Mouse (Mus musculus) macrophage (primary cell): Measurements from ENCODE around the gene Zfp629. TPM values are rescaled to one million over a fixed set of nuclear protein-coding genes. Genes with fewer than 3 reads are reported as not detected.

Experiments used
- H3K27ac ChIP-seq: fragments of 350-480 bp; formaldehyde crosslinking; 2 replicates; pipeline ENCODE4 v1.9.0; 2021
- H3K36me3 ChIP-seq: fragments of 350-480 bp; formaldehyde crosslinking; 2 replicates; pipeline ENCODE4 v1.9.0; 2021; ENCODE audit errors: inconsistent target
- H3K4me3 ChIP-seq: fragments of 350-480 bp; formaldehyde crosslinking; 2 replicates; pipeline ENCODE4 v1.9.0; 2021; ENCODE audit errors: inconsistent target
- H3K79me2 ChIP-seq: fragments of 350-480 bp; formaldehyde crosslinking; 2 replicates; pipeline ENCODE4 v1.9.0; 2021; ENCODE audit errors: inconsistent target
- WGBS: methylation state at CpG from one replicate; pipeline ENCODE4 v1.1.7; 2026; ENCODE audit warnings: inconsistent platforms; ENCODE audit not compliant: missing documents; 5-methylcytosine and 5-hydroxymethylcytosine counted together
- polyA plus RNA-seq: library from polyadenylated mRNA; stranded (reverse); fragments of 250-400 nt; gene quantifications from 3 replicates; pipeline ENCODE4 v1.2.4, GENCODE M21; 2018; ENCODE audit warnings: inconsistent platforms

Zfp629 gene
- polyA plus RNA-seq, 1 experiment from 2014 or later: 11.5 TPM

GRCm38 (mm10) chr7:127601735-127602134 lies 13.9 kb downstream of the Zfp629 start:
- WGBS: 91% methylated on average over 4 of the region's 4 CpGs
- H3K27ac ChIP-seq: no peak overlapping the region
- H3K36me3 ChIP-seq: peaks cover 64% of the 10 kb centered on the region
- no peak overlapping the region for H3K4me3 ChIP-seq
- no peaks in the 10 kb centered on the region for H3K79me2 ChIP-seq

GRCm38 (mm10) chr7:127600612-127601011 lies 15.0 kb downstream of the Zfp629 start:
- 98% methylated on average over 4 of the region's 7 CpGs for WGBS
- Histone ChIP-seq H3K36me3 (peaks cover 75% of the 10 kb centered on the region), H3K79me2 (no peaks in the 10 kb centered on the region), H3K4me3 (no peak overlapping the region), H3K27ac (no peak overlapping the region)

- WGBS: 94% methylated on average over 17 of the region's 17 CpGs
- Histone ChIP-seq H3K36me3 (peaks cover 93% of the 10 kb centered on the region), H3K4me3 (no peak overlapping the region), H3K79me2 (no peaks in the 10 kb centered on the region), H3K27ac (no peak overlapping the region)
Observed at GRCm38 (mm10) chr7:127596747-127597146, 18.9 kb downstream of the Zfp629 start.

- Histone ChIP-seq H3K79me2 (peaks cover 22% of the 10 kb centered on the region), H3K27ac (no peak overlapping the region), H3K4me3 (no peak overlapping the region), H3K36me3 (peaks cover 75% of the 10 kb centered on the region)
- WGBS: 93% methylated on average over 14 of the region's 14 CpGs
Observed at GRCm38 (mm10) chr7:127592575-127592974, 23.0 kb downstream of the Zfp629 start.

- H3K36me3 ChIP-seq: peaks cover 60% of the 10 kb centered on the region
- H3K27ac ChIP-seq: no peak overlapping the region
- peaks cover 22% of the 10 kb centered on the region for H3K79me2 ChIP-seq
- H3K4me3 ChIP-seq: no peak overlapping the region
- WGBS: 98% methylated on average over 10 of the region's 10 CpGs
Observed at GRCm38 (mm10) chr7:127591108-127591507, 24.5 kb downstream of the Zfp629 start.

- Histone ChIP-seq H3K36me3 (peaks cover 45% of the 10 kb centered on the region), H3K27ac (no peak overlapping the region), H3K79me2 (peaks cover 22% of the 10 kb centered on the region), H3K4me3 (peak overlapping the region; percentile 74; the same call in 1 of the 2 replicates)
- WGBS: 86% methylated on average over 9 of the region's 9 CpGs
Observed at GRCm38 (mm10) chr7:127589637-127590036, 26.0 kb downstream of the Zfp629 start.

- Histone ChIP-seq H3K27ac (peak overlapping the region; percentile 25), H3K79me2 (peaks cover 22% of the 10 kb centered on the region), H3K4me3 (peak overlapping the region; percentile 74), H3K36me3 (peaks cover 39% of the 10 kb centered on the region)
- WGBS: 5% methylated on average over 27 of the region's 29 CpGs
Observed at GRCm38 (mm10) chr7:127588901-127589300, 26.7 kb downstream of the Zfp629 start.

- H3K36me3 ChIP-seq: peaks cover 39% of the 10 kb centered on the region
- WGBS: 0% methylated on average over 50 of the region's 50 CpGs
- H3K4me3 ChIP-seq: peak within 1 kb of the TSS; percentile 74
- H3K27ac ChIP-seq: peak within 1 kb of the TSS; percentile 28
- H3K79me2 ChIP-seq: peaks cover 22% of the 10 kb centered on the region
Observed at GRCm38 (mm10) chr7:127588011-127588871, 27.4 kb downstream of the Zfp629 start, which contains the start of the genes Ccdc189 and Rnf40. Ccdc189 (minus strand) TSS chr7:127588595. Rnf40 (plus strand) TSS chr7:127588767.

- 76% methylated on average over 5 of the region's 5 CpGs for WGBS
- Histone ChIP-seq H3K4me3 (peak overlapping the region; percentile 74), H3K27ac (no peak overlapping the region), H3K36me3 (peaks cover 39% of the 10 kb centered on the region), H3K79me2 (peaks cover 22% of the 10 kb centered on the region)
Observed at GRCm38 (mm10) chr7:127587196-127587595, 28.4 kb downstream of the Zfp629 start.

GRCm38 (mm10) chr7:127586149-127586548 lies 29.4 kb downstream of the Zfp629 start:
- peaks cover 35% of the 10 kb centered on the region for H3K36me3 ChIP-seq
- 97% methylated on average over 5 of the region's 6 CpGs for WGBS
- no peak overlapping the region for H3K27ac ChIP-seq
- H3K4me3 ChIP-seq: no peak overlapping the region
- peaks cover 22% of the 10 kb centered on the region for H3K79me2 ChIP-seq

- Histone ChIP-seq H3K4me3 (no peak overlapping the region), H3K27ac (no peak overlapping the region), H3K36me3 (peaks cover 28% of the 10 kb centered on the region), H3K79me2 (peaks cover 15% of the 10 kb centered on the region)
- WGBS: 62% methylated on average over 7 of the region's 7 CpGs
Observed at GRCm38 (mm10) chr7:127585031-127585430, 30.6 kb downstream of the Zfp629 start.

GRCm38 (mm10) chr7:127583260-127583659 lies 32.3 kb downstream of the Zfp629 start:
- Histone ChIP-seq H3K4me3 (no peak overlapping the region), H3K79me2 (no peaks in the 10 kb centered on the region), H3K27ac (no peak overlapping the region), H3K36me3 (peaks cover 36% of the 10 kb centered on the region)
- WGBS: 89% methylated on average over 6 of the region's 6 CpGs

- 0 out of 2 replicates have a peak overlapping the region, but pooled peaks have one; percentile 52 for H3K27ac ChIP-seq
- 10% methylated on average over 7 of the region's 7 CpGs for WGBS
Observed at GRCm38 (mm10) chr7:127574115-127574514, 41.5 kb downstream of the Zfp629 start.

GRCm38 (mm10) chr7:127573503-127574008 lies 42.0 kb downstream of the Zfp629 start:
- peaks cover 10% of the 10 kb centered on the region; the same call in 1 of the 2 replicates for H3K36me3 ChIP-seq
- H3K27ac ChIP-seq: peak overlapping the region; percentile 52
- peaks cover 43% of the 10 kb centered on the region for H3K79me2 ChIP-seq
- peak overlapping the region; percentile 79 for H3K4me3 ChIP-seq
- under 1% methylated on average over 12 of the region's 28 CpGs for WGBS

More at GRCm38 (mm10) chr7:127574115-127574514, 41.5 kb downstream of the Zfp629 start:
- Histone ChIP-seq H3K4me3 (peak overlapping the region; percentile 79), H3K79me2 (peaks cover 43% of the 10 kb centered on the region), H3K36me3 (peaks cover 10% of the 10 kb centered on the region; the same call in 1 of the 2 replicates)
